Mouse (Mus musculus) erythroblast, adult 5-6 weeks (primary cell): ENCODE measurements around the gene Hmcn2. TPM values are rescaled to one million over a fixed set of nuclear protein-coding genes. Genes with fewer than 3 reads are reported as not detected.

Source experiments
- ATAC-seq: replicated peaks from 2 replicates; pipeline ENCODE4 v1.8.0; 2016; ENCODE audit warnings: moderate number of reproducible peaks, mild to moderate bottlenecking, moderate TSS enrichment, inconsistent platforms; ENCODE audit not compliant: poor library complexity, low FRiP score, severe bottlenecking
- total RNA-seq, 2 experiments: library from RNA; stranded (forward) in 1 of 2; stranded (reverse) in 1 of 2; fragments of 150-400 nt in 1 of 2; fragments of 200-764, 138-1000 nt in 1 of 2; gene quantifications; 2 replicates each; pipeline versions ENCODE4 v1.2.3 to v1.2.4; 2015 to 2017; ENCODE audit warnings: low replicate concordance in 2 of 2

Hmcn2 gene
- total RNA-seq, 2 experiments from 2014 or later, result not detected

DNA sequence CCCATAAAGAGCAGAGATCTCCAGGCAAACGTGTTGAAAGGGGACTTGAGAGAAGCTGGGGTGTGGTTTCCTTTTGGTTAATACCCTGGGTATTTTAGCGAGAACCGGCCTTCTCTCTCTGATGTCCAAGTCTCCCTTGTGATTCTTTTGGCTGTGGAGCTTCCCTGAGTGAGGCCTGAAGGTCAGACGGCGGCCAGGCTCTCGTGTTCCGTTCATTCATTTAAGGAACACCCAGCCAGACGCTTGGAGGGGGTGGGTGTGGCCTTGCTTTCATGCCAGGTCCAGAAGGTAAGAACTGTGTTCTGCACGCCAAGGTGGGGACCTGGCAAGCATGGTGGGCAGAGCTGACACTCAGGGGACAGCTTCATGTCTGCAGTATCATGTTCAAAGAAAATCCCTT lies 10.0 kb upstream of the Hmcn2 start:
- ATAC-seq, result no peak

DNA sequence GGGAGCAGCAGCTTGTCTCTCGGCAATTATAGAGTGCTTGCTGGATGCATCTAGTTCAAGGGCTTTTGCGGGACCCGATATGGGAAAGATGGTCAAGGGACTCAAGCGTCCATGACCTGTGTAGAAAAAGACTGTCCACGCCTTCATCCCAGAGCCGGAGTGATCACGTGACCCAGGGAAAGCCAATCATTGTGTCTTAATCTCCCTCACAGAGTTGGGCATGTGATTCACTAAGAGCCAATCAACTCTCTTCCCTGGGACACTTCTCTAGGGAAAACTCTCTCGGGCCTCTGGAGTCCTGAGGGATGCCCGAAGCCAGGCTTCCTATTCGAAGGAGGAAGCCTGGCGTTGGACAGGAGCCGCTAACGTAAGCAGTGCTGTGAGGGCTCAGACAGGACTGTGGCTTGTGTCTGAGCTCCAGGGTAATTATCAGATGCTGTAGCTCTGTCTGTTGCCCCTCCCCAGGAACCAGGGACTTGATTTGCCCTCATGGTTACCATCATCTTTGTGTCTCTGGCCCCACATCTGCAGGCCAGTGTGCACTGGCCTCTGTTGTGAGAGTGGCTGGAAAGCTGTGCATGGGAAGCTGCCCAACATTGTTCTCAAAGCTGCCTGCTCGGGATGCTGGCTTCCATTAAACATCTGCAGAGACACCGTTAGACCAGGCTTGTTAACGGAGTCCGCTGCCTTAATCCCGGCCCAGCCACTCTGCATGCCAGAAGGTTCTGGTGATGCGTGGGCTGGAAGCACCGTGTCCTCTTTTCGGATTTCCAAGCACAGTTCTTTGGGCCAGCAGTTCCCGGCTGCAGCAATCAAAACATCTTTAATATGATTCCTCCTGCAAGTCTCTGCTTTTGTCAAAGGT lies 9.2 kb upstream of the Hmcn2 start:
- no peak for ATAC-seq

DNA sequence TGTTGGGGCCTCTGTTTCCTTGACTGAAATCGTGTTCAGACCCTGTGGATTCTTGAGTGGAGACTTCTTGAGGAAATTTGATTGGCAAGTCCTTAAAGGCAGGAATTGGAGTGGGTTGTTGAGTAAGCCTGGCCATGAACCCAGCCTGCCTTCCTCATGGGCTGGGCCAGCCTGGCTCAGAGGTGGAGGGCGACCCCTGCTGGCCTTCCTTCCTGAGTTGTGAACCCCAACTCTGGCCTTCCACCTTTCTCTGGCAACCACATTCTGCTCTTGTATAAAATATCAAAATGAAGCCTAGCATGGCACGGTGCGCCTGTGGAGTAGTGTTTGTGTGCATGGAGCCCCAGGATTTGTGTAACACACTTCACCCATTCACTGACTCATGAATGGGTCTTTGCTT lies 8.5 kb upstream of the Hmcn2 start:
- no peak for ATAC-seq

DNA sequence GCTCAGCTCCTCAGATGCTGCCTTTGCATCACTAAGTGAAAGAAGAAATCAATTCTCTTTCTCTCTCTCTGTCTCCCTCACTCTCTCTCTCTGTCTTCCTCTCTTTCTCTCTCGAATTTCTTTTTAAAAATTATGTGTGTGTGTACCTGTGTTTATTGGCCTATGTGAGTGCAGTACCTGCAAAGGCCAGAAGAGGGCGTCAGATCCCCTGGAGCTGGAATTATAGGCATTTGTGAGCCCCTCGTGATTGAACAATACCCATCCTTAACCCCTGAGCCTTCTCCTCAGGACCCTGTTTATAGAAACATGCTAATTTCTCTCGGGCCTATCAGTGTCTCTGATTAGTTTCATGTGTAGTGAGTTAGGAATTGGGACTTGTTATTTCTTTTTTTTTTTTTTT lies 6.0 kb upstream of the Hmcn2 start:
- no peak for ATAC-seq

DNA sequence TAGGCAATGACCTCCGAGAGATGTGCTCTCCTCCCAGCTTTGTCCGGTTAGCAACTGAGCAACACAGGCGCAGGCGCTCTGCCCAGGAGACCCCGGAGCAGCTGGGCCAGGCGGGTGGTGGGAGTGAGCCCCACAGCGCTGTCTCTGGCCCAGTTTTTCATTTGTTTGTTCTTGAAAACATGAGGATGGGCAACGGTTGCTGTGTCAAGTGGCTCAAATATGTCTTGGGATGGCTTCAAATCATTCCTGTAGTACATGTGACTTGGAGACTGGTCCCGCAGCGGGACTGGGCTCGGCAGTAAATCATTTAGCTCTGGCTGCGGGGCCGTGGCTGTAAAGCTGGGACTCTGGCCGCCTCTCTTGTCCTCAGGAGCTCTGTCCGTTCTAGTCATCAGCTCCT lies 4.7 kb upstream of the Hmcn2 start:
- no peak for ATAC-seq

DNA sequence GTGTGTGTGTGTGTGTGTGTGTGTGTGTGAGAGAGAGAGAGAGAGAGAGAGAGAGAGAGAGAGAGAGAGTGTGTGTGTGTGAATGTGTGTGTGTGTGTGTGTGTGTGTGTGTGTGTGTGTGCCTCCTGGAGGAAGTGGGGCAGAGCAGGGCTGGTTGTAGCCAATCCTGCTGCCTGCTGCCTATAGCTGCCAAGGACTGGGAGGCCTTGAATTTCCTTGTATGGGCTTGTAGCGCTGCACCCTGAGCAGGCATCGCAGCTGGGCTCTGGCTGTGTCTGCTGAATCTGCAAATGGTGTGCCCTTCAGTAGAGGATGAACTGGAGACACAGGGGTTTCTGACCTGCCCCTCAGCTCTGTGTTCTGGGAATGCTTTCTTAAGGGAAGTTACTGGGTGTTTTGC lies 3.9 kb downstream of the Hmcn2 start:
- ATAC-seq, result no peak

DNA sequence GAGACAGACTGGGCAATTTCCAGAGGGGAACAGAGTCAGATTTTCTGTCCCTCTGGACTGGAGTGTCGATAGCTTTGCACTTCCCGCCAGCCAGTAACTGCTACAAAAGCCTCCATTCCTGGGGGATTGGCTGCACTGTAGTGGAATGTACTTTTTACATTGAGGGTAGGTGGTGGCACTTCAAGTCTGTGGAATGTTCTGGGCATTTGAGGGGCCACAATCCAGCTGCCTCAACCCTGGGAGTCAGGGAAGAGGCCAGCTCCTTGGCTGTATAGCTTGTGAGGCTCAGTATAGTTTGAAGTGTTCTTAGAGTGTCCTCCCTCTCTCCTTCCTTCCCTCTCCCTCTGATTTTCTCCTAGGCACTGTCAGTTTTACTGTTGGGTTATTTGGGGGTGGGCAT lies 5.0 kb downstream of the Hmcn2 start:
- ATAC-seq, result no peak

DNA sequence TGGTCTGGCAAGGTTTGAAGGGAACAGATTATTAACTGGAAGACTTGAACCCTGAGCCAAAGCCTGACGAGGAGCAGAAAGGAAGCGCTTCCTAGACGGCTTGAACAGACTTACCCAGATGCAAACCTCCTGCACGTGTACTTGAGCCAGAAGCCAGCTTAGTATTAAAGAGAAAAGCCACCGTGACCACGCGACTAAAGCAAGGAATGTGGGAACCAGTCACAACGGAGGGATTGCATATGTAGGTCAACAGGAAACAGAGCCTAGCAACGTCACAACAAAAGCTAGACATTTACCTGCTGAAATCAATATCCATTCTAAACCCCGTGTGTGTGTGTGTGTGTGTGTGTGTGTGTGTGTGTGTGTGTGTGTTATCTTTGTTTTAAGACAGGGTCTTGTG lies 13.0 kb downstream of the Hmcn2 start:
- no peak for ATAC-seq

DNA sequence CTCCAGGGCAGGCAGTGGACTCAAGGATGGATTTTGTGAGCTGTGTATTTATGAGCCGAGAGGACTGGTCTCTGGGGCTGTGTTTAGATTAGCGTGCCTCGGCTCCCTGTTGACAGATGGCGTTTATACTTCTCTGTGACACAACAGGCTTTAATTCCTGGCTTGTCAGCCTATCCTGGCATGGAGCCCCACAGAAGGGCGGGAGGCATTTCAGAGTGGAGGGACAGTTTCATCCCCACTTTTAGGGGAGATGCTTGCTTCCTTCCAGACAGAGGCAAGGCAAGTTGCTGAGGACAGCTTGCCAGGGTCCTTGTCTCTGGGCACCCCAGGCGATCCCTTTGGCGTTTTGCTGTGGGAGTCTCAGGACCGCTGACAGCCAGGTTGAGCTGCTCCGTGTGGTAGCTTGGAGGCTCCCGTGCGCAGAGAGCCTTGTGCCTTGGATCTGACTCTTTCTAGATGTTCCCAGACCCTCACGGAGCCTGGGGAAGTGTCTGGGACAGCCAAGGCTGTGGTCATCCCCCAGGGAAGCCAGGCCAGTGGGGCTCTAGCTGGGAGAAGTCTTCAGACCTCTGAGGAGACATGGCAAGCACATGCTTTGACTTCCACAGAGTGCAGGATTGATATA lies 23.6 kb downstream of the Hmcn2 start:
- no peak for ATAC-seq

DNA sequence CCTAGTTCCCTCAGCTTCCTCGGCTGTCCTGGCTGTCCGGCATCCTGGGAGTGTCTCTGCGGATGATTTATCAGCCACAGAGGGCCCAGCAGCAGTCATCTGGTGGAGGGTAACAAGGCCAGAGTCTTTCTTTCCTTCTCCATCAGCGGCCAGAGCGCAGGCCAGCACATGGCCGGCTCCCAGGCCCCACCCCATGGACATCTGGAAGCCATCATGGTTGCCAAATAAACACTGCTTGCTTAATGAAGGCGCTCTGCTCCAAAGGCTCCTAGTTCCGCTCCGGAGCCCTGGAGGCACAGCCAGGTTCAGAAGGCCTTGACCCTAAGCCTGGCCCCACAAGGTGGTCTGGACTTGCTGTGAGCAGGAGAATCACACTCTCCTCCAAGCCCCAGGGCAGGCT lies 25.6 kb downstream of the Hmcn2 start:
- ATAC-seq, result no peak

DNA sequence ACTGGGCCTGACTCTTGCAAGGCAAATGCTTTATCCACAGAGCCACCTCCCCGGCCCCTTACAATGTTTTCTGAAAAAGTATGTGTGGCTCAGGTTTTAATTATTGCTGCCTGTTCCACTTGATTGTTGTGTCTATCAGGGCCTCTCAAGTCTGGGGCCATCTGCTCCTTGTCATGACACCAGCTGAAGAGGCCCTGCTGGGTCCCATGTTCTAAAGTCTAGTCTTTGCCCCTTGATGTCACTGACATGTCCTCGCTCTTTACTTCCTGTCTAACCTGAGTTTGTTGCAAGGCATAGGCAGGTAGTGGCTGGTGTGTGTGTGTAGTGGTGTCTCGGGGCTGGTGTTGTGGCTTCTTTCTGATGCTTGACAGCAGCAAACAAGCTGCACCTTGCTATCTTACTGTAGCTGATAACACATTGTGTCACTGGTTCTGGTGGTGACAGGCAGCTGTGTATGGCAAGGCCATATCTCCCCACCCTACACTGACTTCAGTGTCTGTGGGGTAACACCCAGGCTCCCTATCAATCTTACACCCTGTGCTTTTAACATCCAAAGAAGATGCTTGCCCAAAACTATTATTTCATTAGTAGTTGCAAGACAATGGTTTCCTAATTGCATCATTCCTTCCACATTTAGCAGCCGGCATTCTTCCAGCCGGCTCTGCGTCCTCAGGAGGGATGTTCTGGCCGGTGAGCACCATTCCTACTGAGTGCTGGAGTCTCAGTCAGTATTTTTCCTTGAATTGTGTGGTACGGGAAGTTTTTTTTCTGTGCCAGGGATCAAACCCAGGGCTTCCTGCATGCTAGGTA lies 27.7 kb downstream of the Hmcn2 start:
- no peak for ATAC-seq

DNA sequence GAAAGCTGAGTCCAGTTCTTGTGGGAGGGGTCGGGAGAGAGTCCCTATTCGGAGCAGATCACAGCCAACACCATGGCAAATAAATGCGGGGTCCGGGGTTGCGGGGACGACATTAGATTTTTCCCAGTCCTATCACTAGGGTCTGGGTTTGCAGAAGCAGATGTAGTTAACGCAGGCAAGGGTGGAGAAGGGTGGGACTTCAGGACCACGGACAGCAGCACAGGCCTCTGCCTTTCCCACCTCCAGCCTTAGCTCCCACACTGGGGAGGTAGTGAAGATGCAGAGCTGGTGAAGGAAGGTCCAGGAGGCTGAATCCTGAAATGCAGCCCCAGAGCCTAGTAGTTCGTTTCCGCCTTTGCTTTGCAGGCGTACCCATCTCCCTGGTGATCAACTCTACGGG lies 31.9 kb downstream of the Hmcn2 start:
- no peak for ATAC-seq

DNA sequence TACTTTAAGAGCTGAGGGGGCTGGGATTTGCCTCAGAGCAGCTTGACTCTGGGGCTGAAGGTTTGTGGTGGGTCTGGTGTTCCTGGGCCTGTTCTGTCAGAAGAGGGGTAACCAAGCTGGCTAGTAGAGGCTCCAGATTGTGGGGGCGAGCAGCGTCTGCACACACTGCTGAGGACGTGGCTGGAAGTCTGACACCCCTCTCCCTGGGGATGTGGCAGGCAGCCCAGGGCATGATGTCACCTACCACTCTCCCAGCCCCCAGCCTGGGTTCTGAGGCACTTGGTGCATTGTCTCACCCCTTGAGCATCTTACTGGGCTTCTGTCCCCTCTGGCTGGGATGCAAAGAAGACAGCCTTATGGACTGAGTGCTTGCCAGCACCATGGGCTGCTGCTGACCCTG lies 34.2 kb downstream of the Hmcn2 start:
- ATAC-seq, result no peak

DNA sequence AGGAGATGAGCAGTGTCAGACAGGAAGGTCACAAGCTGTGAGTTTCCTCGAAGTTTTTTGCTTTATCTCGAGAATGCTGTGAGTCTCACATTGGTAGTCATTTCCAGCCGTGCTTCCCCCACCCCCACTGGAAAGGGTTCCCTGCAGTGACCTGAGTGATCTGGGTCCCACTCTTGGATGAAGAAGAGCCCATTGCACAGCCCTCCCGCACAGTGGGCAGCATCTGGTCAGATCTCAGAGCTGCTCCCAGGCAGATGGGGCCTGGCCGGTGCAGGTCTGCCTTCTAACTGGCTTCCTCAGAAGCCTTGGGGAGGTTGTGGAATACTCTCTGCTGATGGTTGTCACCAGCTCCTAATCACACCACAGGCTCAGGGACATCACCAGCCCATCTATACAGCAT lies 34.6 kb downstream of the Hmcn2 start:
- ATAC-seq, result no peak

DNA sequence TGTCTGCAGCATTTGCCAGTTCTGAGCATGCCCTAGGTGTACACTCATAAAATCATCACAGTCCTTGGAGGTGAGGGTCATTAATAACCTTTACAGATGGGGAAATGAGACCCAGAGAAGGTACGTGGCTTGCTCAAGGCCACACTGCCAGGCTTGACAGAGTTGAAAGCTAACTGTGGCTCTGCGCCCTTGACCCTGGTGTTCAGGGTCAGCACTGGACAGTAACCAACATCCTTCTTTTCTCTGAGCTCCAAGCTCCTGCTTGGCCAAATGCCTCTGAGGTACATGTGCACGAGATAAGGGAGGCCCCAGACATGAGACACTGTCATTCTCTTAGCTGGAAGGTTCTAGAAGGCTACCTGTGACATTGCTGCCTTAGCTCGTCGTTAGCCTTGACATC lies 42.6 kb downstream of the Hmcn2 start:
- ATAC-seq, result no peak

DNA sequence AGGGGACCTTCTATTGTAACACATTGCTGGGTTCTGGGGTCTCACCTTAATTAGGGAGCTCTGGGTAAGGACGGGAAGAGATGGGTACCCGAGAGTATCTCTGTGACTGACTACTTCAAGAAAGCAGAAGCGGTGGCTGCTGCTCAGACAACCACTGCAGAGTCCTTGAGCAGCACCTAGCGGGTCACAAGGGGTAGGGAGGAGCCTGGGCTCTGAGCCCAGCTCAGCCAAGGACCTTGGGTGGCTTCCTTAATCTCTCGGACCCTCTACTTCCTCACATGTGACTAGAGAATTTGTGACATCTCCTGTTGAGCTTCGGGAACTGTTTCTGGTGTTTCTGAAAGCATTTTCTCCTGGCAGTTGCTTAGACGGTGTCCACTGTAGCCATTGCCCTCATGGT lies 45.1 kb downstream of the Hmcn2 start:
- ATAC-seq, result no peak

DNA sequence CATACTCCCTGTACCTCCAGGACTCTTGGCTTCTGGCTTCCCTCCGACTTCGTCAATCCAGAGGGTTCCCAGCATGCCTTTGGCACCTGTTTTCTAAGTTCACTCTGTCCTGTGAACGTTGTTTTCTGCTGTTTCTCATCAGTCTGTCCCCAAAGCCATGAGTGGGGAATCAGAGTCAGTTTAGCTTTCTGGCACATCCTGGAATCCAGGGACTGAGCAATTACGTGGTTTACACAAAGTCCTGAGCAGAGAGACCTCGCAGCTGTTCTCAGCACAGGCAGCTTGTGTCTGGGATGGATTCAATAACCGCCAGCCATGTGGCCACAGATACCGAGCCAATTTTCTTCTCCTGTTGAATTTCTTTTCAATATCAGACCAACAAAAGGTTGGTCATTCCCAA lies 53.0 kb downstream of the Hmcn2 start:
- ATAC-seq, result no peak

DNA sequence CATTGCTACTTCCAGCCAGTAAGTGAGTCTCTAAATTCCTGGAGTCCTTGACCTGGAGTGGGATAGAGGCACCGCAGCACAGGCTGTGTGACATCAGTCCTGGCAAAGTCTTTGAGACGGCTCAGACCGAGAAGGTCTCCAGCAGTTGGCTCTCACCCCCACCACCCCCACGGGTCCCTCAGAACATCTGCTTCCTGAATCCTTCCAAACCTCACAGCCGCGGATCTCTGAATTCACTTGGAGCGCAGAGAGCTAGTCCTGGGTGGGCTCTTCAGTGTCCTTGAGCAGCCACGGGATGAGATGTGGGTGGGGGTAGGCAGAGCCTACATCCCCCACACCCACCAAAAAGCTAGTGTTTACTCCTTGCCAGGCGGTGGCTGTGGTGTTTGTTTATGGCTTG lies 57.2 kb downstream of the Hmcn2 start:
- no peak for ATAC-seq

DNA sequence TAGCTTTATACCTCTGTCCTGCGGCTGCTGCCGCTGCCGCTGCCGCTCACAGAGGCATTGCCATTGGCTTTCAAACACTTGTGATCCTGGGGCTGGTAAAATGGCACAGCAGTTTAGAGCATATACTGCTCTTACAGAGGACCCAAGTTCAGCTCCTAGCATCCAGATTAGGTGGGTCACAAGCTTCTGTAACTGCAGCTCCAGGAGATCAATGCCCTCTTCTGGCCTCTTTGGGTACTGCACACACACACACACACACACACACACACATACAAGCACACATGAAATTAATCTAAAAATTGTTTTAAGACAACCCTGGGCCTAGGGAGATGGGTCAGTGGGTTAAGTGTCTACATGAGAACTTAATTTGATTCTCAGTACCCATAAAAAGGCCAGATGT lies 58.0 kb downstream of the Hmcn2 start:
- no peak for ATAC-seq

DNA sequence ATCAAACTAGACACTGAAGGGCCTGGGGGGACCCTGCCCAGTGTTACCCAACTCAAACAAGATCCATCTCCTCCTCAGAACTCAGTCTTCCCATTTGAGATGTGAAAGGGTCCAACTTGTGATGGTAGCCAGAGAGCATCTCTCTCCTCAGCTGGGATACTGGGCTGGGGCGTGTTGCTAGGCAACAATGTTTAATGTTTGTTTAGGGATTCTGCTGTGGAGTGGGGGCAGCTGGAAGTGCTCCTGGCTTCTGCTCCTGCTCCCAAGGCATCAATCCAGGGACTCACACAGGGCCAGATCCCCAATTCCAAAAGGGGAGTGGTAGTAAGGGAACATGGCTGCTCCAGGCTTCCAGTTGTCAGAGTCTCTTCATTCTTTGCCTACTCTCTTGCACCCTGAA lies 60.2 kb downstream of the Hmcn2 start:
- no peak for ATAC-seq

DNA sequence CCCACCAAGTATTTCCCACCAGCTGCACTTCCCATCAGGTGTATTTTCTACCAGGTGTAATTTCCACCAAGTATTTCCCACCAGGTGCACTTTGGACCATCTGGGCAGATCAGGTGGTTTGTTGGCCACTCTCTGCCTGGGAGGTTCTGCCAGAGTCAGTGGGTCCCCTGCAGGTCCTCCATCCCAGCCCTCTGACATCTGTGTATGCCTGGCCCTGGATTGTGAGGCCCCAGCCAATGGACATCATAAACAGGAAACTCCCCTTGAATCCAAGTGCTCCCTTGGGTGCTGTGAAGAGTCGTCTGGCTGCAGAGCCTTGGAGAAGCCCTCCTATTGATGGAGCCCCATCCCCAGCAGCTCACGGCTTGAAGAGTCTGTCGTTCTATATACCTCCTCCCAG lies 61.8 kb downstream of the Hmcn2 start:
- no peak for ATAC-seq
